Mouse (Mus musculus) mouse embryonic stem cell (cell line): ENCODE data around the gene Plce1.

Experiments
- in situ Hi-C, 2 experiments: fragments of 300-500 bp; cut with MboI; formaldehyde crosslinking; loops; 1 replicate in 1 of 2; 3 replicates in 1 of 2; pipeline ENCODE4 v1.14.3; 2019 to 2020; ENCODE audit warnings: low sequenced_read_pairs in 2 of 2, low pct_unique_long_range_greater_than_20kb in 1 of 2, mixed read lengths in 1 of 2; ENCODE audit not compliant: unreplicated experiment in 1 of 2

Gene Plce1

GRCm38 (mm10) chr19:38757161-38757560, 276.3 kb downstream of the Plce1 start:
- in situ Hi-C loops: loop anchor here in 1 of 2 experiments (25.0 kb wide), 1 partner anchor 545 kb away; the partner anchor contains the start of gene Fra10ac1

- in situ Hi-C loops: loop anchor here in 1 of 2 experiments (25.0 kb wide), 1 partner anchor 546 kb away; the partner anchor contains the start of gene Fra10ac1
These were observed 277.1 kb downstream of the Plce1 start for GRCm38 (mm10) chr19:38758056-38758455.

- in situ Hi-C loops: loop anchor here in 1 of 2 experiments (25.0 kb wide), 1 partner anchor 547 kb away; the partner anchor contains the start of gene Fra10ac1
These were observed 278.0 kb downstream of the Plce1 start for GRCm38 (mm10) chr19:38758685-38759472.

- in situ Hi-C loops: loop anchor here in 1 of 2 experiments (25.0 kb wide), 1 partner anchor 548 kb away; the partner anchor contains the start of gene Fra10ac1
These were observed 279.5 kb downstream of the Plce1 start for GRCm38 (mm10) chr19:38760441-38760840.

- in situ Hi-C loops: loop anchor here in 1 of 2 experiments (25.0 kb wide), 1 partner anchor 554 kb away; the partner anchor contains the start of gene Fra10ac1
These were observed 285.4 kb downstream of the Plce1 start for GRCm38 (mm10) chr19:38766306-38766705.

- in situ Hi-C loops: loop anchor here (10.0 kb wide), 1 partner anchor 331 kb away; no protein-coding TSS in a partner anchor
These were observed 294.6 kb downstream of the Plce1 start for GRCm38 (mm10) chr19:38775548-38775947.

GRCm38 (mm10) chr19:38778805-38779204, 297.9 kb downstream of the Plce1 start:
- in situ Hi-C loops: loop anchor here (10.0 kb wide), 1 partner anchor 334 kb away; no protein-coding TSS in a partner anchor

GRCm38 (mm10) chr19:38783542-38783941, 302.6 kb downstream of the Plce1 start:
- in situ Hi-C loops: no loop called here

GRCm38 (mm10) chr19:38787756-38788155, 306.8 kb downstream of the Plce1 start:
- in situ Hi-C loops: no loop called here

GRCm38 (mm10) chr19:38793563-38794045, 312.7 kb downstream of the Plce1 start:
- in situ Hi-C loops: no loop called here

GRCm38 (mm10) chr19:38796546-38796945, 315.6 kb downstream of the Plce1 start:
- in situ Hi-C loops: no loop called here

GRCm38 (mm10) chr19:38798291-38798690, 317.4 kb downstream of the Plce1 start:
- in situ Hi-C loops: no loop called here

GRCm38 (mm10) chr19:38798801-38799200, 317.9 kb downstream of the Plce1 start:
- in situ Hi-C loops: no loop called here

- in situ Hi-C loops: loop anchor here in 1 of 2 experiments (25.0 kb wide), 1 partner anchor 119 kb away; the partner anchor contains the start of gene Hells
These were observed 337.3 kb downstream of the Plce1 start for GRCm38 (mm10) chr19:38818191-38818590.

- in situ Hi-C loops: loop anchor here in 1 of 2 experiments (25.0 kb wide), 1 partner anchor 118 kb away; the partner anchor contains the start of gene Hells
These were observed 338.0 kb downstream of the Plce1 start, which contains the start of gene Noc3l for GRCm38 (mm10) chr19:38818766-38819426. Gene Noc3l (minus strand): TSS chr19:38819237.

- in situ Hi-C loops: loop anchor here in 1 of 2 experiments (25.0 kb wide), 1 partner anchor 118 kb away; the partner anchor contains the start of gene Hells
These were observed 338.5 kb downstream of the Plce1 start for GRCm38 (mm10) chr19:38819427-38819802.

GRCm38 (mm10) chr19:38820186-38820804, 339.4 kb downstream of the Plce1 start:
- in situ Hi-C loops: loop anchor here in 1 of 2 experiments (25.0 kb wide), 1 partner anchor 117 kb away; the partner anchor contains the start of gene Hells

- in situ Hi-C loops: no loop called here
These were observed 352.3 kb downstream of the Plce1 start for GRCm38 (mm10) chr19:38833224-38833623.
